Mouse (Mus musculus): ENCODE data around the gene Kmt2b. TPM values are rescaled to one million over a fixed set of nuclear protein-coding genes. Genes with fewer than 3 reads are reported as not detected.

Kmt2b gene
- total and polyA plus RNA-seq, 3 experiments: 15.6 to 48.2 TPM; not detected in 1

DNA sequence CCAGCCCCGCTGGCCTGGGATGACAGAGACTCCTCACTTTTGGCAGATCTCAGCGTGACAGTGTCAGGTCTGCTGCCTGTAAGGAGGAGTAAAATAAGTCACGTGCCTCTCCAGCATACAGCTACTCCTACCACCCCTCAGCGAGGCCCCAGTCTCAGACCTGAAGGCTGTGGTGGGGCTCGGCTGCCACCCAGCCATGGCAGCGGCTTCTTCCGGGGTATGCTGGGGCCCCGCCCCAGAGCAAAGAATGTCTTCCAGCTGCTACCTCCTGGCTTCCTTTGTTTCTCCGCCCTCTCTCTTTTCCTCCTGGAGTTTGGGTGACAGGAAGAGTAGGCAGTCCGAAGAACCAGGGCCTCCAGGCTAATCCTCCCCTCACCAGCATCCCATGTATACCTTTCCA lies 62.6 kb downstream of the Kmt2b start:
- no peak overlapping the region for H3K27ac ChIP-seq (ENCODE audit: control insufficient read depth, low read depth, low read length)
- H3K9me3 ChIP-seq (replicated peaks; ENCODE audit: insufficient read depth, low read length): no peaks in the 10 kb centered on the region
- H3K36me3 ChIP-seq (ENCODE audit: control insufficient read depth in 1 of 2, insufficient read depth in 2 of 2, low read length in 2 of 2): no peaks in the 10 kb centered on the region
- no peak for TF ChIP-seq ZC3H11A (IDR thresholded peaks at IDR 0.05; ENCODE audit: low read depth, low read length)
- TF ChIP-seq HCFC1 (IDR thresholded peaks at IDR 0.05; ENCODE audit: low read depth, low read length): no peak
- TF ChIP-seq ZMIZ1 (IDR thresholded peaks at IDR 0.05; ENCODE audit: low read depth, low read length): no peak
- no peak for TF ChIP-seq GABPA (IDR thresholded peaks at IDR 0.05; ENCODE audit: low read depth, low read length)
- TF ChIP-seq POLR2A (IDR thresholded peaks at IDR 0.05; ENCODE audit: control insufficient read depth in 1 of 2, insufficient read depth in 1 of 2, low read depth in 1 of 2, low read length in 2 of 2, poor library complexity in 1 of 2): no peak
- no peak for TF ChIP-seq MAFK (IDR thresholded peaks at IDR 0.05; ENCODE audit: borderline replicate concordance, low read depth, low read length)
- TF ChIP-seq CTCF (IDR thresholded peaks at IDR 0.05 in 2 of 3, conservative IDR thresholded peaks at IDR 0.05 in 1 of 3; ENCODE audit: control insufficient read depth in 1 of 3, insufficient read depth in 1 of 3, low read depth in 2 of 3, low read length in 3 of 3, poor library complexity in 1 of 3, severe bottlenecking in 1 of 3): no peak
- no peak for TF ChIP-seq KAT2A (conservative IDR thresholded peaks at IDR 0.05; ENCODE audit: low read depth, low read length)
- no peak for TF ChIP-seq SIN3A (IDR thresholded peaks at IDR 0.05; ENCODE audit: low read length)
- no peak for TF ChIP-seq GATA1 (IDR thresholded peaks at IDR 0.05; ENCODE audit: low read depth, low read length)
- TF ChIP-seq RCOR1 (IDR thresholded peaks at IDR 0.05; ENCODE audit: low read depth, low read length): no peak
- TF ChIP-seq JUND (IDR thresholded peaks at IDR 0.05; ENCODE audit: low read depth, low read length): no peak
- no peak for TF ChIP-seq MYC (IDR thresholded peaks at IDR 0.05; ENCODE audit: low read depth, low read length)
- no peak for TF ChIP-seq CHD2 (IDR thresholded peaks at IDR 0.05; ENCODE audit: low read length)
- TF ChIP-seq ZKSCAN1 (IDR thresholded peaks at IDR 0.05; ENCODE audit: low read depth, low read length): no peak
- no peak for TF ChIP-seq USF2 (IDR thresholded peaks at IDR 0.05; ENCODE audit: borderline replicate concordance in 1 of 2, insufficient read depth in 1 of 2, low read depth in 1 of 2, low read length in 2 of 2)
- TF ChIP-seq BHLHE40 (IDR thresholded peaks at IDR 0.05; ENCODE audit: borderline replicate concordance, low read depth, low read length): no peak
- TF ChIP-seq ETS1 (IDR thresholded peaks at IDR 0.05; ENCODE audit: low read depth, low read length): no peak
- H3K4me3 ChIP-seq (ENCODE audit: control insufficient read depth in 1 of 2, insufficient read depth in 1 of 2, low read depth in 2 of 2, low read length in 2 of 2): no peak overlapping the region
- no peaks in the 10 kb centered on the region for H3K79me2 ChIP-seq (ENCODE audit: control insufficient read depth, insufficient read depth, low read length, poor library complexity)
- H3K27me3 ChIP-seq (ENCODE audit: control insufficient read depth in 1 of 2, insufficient read depth in 2 of 2, low read length in 2 of 2): no peaks in the 10 kb centered on the region
- no peak overlapping the region for H3K9ac ChIP-seq (ENCODE audit: control insufficient read depth, low read depth, low read length, poor library complexity, severe bottlenecking)
- no peak for DNase-seq (ENCODE audit: low read depth, low spot score)
- H3K4me1 ChIP-seq (ENCODE audit: control insufficient read depth in 1 of 2, insufficient read depth in 2 of 2, low read length in 2 of 2): no peaks in the 10 kb centered on the region

- H3K9me3 ChIP-seq (replicated peaks; ENCODE audit: insufficient read depth, low read length): no peaks in the 10 kb centered on the region
- H3K79me2 ChIP-seq (ENCODE audit: control insufficient read depth, insufficient read depth, low read length, poor library complexity): no peaks in the 10 kb centered on the region
- no peaks in the 10 kb centered on the region for H3K4me1 ChIP-seq (ENCODE audit: control insufficient read depth in 1 of 2, insufficient read depth in 2 of 2, low read length in 2 of 2)
- TF ChIP-seq TAL1 (IDR thresholded peaks at IDR 0.05; ENCODE audit: low read length): no peak
- TF ChIP-seq ZKSCAN1 (IDR thresholded peaks at IDR 0.05; ENCODE audit: low read depth, low read length): no peak
- no peak for TF ChIP-seq CHD1 (IDR thresholded peaks at IDR 0.05; ENCODE audit: low read depth, low read length)
- no peak for TF ChIP-seq EP300 (IDR thresholded peaks at IDR 0.05; ENCODE audit: low read depth in 1 of 2, low read length in 2 of 2)
- no peak for TF ChIP-seq POLR2A (IDR thresholded peaks at IDR 0.05; ENCODE audit: control insufficient read depth in 1 of 2, insufficient read depth in 1 of 2, low read depth in 1 of 2, low read length in 2 of 2, poor library complexity in 1 of 2)
- no peak for TF ChIP-seq ZC3H11A (IDR thresholded peaks at IDR 0.05; ENCODE audit: low read depth, low read length)
- TF ChIP-seq ZNF384 (IDR thresholded peaks at IDR 0.05; ENCODE audit: low read depth, low read length): no peak
- TF ChIP-seq CHD2 (IDR thresholded peaks at IDR 0.05; ENCODE audit: low read length): no peak
- no peak for TF ChIP-seq KAT2A (conservative IDR thresholded peaks at IDR 0.05; ENCODE audit: low read depth, low read length)
- TF ChIP-seq MAX (IDR thresholded peaks at IDR 0.05; ENCODE audit: low read length): no peak
- no peak for TF ChIP-seq GABPA (IDR thresholded peaks at IDR 0.05; ENCODE audit: low read depth, low read length)
- TF ChIP-seq ZMIZ1 (IDR thresholded peaks at IDR 0.05; ENCODE audit: low read depth, low read length): no peak
- no peak for TF ChIP-seq NELFE (IDR thresholded peaks at IDR 0.05; ENCODE audit: low read depth, low read length)
- no peak overlapping the region for H3K27ac ChIP-seq (ENCODE audit: control insufficient read depth, low read depth, low read length)
- DNase-seq (ENCODE audit: low read depth, low spot score): no peak
- no peak overlapping the region for H3K4me3 ChIP-seq (ENCODE audit: control insufficient read depth in 1 of 2, insufficient read depth in 1 of 2, low read depth in 2 of 2, low read length in 2 of 2)
- no peak overlapping the region for H3K9ac ChIP-seq (ENCODE audit: control insufficient read depth, low read depth, low read length, poor library complexity, severe bottlenecking)
- H3K27me3 ChIP-seq (ENCODE audit: control insufficient read depth in 1 of 2, insufficient read depth in 2 of 2, low read length in 2 of 2): no peaks in the 10 kb centered on the region
- no peaks in the 10 kb centered on the region for H3K36me3 ChIP-seq (ENCODE audit: control insufficient read depth in 1 of 2, insufficient read depth in 2 of 2, low read length in 2 of 2)
Observed at GRCm38 (mm10) chr7:30524487-30524886, 64.0 kb downstream of the Kmt2b start.
